Mouse (Mus musculus) kidney, postnatal 0 days (tissue): ENCODE data around the gene Sar1a. TPM values are rescaled to one million over a fixed set of nuclear protein-coding genes. Genes with fewer than 3 reads are reported as not detected.

Experiments
- ATAC-seq: fragments of 200-750 bp; cut with Nextera tagmentation; replicated peaks from 2 replicates; pipeline ENCODE4 v1.8.0; 2017; ENCODE audit warnings: low read depth, moderate number of reproducible peaks, moderate TSS enrichment, moderate library complexity; ENCODE audit not compliant: low FRiP score
- DNase-seq: peaks from one replicate; pipeline ENCODE4 v3.0.0-alpha.2; 2016; ENCODE audit warnings: low spot score
- H3K27ac ChIP-seq: fragments of 300-500 bp; sonication (generic); 2 replicates; pipeline ENCODE4 v1.5.1; 2014; ENCODE audit warnings: mild to moderate bottlenecking
- H3K27me3 ChIP-seq: fragments of 300-500 bp; sonication (generic); 2 replicates; pipeline ENCODE4 v1.6.1; 2014; ENCODE audit warnings: low read length, mixed read lengths; ENCODE audit not compliant: insufficient read depth
- H3K36me3 ChIP-seq: fragments of 300-500 bp; sonication (generic); 2 replicates; pipeline ENCODE4 v1.6.1; 2014; ENCODE audit warnings: low read length, mixed read lengths; ENCODE audit not compliant: insufficient read depth
- H3K4me1 ChIP-seq: fragments of 300-500 bp; sonication (generic); replicated peaks from 2 replicates; pipeline ENCODE4 v1.6.1; 2014; ENCODE audit warnings: antibody characterized with exemption, low read length, mixed read lengths; ENCODE audit not compliant: insufficient read depth
- H3K4me2 ChIP-seq: fragments of 300-500 bp; sonication (generic); 2 replicates; pipeline ENCODE4 v1.6.1; 2014; ENCODE audit warnings: mild to moderate bottlenecking, low read length, moderate library complexity, mixed read lengths
- H3K4me3 ChIP-seq: fragments of 300-500 bp; sonication (generic); replicated peaks from 2 replicates; pipeline ENCODE4 v1.5.1; 2014; ENCODE audit warnings: low read depth, low read length
- H3K9ac ChIP-seq: fragments of 300-500 bp; sonication (generic); 2 replicates; pipeline ENCODE4 v1.6.1; 2014; ENCODE audit warnings: low read depth, low read length
- H3K9me3 ChIP-seq: fragments of 300-500 bp; sonication (generic); replicated peaks from 2 replicates; pipeline ENCODE4 v1.6.1; 2016; ENCODE audit warnings: low read length, inconsistent platforms, mixed read lengths
- CTCF ChIP-seq: IDR thresholded peaks from 2 replicates; pipeline ENCODE4 v1.5.1; 2016; ENCODE audit warnings: antibody characterized with exemption, low read depth, mild to moderate bottlenecking, moderate library complexity
- WGBS: fragments of 180-500 bp; shearing (Covaris S2); extraction: QIAGEN DNeasy Blood & Tissue Kit; methylation state at CpG from one replicate; pipeline ENCODE4 v1.1.7; 2014; 5-methylcytosine and 5-hydroxymethylcytosine counted together
- polyA plus RNA-seq: library from polyadenylated mRNA; unstranded; fragments of >200 nt; fragmentation: Nextera tagmentation; extraction: Ambion mirVana; gene quantifications from 2 replicates; pipeline ENCODE4 v1.2.1, GENCODE M21; 2015

Sar1a gene
- polyA plus RNA-seq, 1 experiment from 2014 or later: 184 TPM

DNA sequence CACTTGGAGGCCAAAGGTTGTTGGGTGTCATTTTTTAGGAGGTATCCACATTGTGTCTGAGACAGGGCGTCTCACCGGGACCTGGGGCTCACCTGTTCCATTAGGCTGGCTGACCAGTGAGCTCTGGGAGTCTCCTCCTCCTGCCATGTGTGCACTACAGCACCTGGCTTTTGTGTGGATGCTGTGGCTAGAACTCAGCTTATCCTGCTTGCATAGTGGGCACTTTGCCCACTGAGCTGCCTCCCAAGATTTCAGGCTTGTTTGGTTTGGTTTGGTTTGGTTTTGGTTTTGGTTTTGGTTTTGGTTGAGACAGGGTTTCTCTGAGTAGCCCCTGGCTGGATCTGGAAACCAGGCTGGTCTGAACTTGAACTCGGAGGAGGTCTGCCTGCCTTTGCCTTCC lies 42.1 kb downstream of the Sar1a start:
- Histone ChIP-seq H3K9ac (no peak overlapping the region), H3K9me3 (no peaks in the 10 kb centered on the region), H3K4me1 (no peaks in the 10 kb centered on the region), H3K27me3 (no peaks in the 10 kb centered on the region), H3K27ac (no peak overlapping the region), H3K36me3 (no peaks in the 10 kb centered on the region), H3K4me3 (no peak overlapping the region), H3K4me2 (no peak overlapping the region)
- ATAC-seq: no peak
- no peak for DNase-seq
- WGBS: 80% methylated on average over 3 of the region's 3 CpGs
- no peak for TF ChIP-seq CTCF

- Histone ChIP-seq H3K9ac (no peak overlapping the region), H3K4me3 (no peak overlapping the region), H3K27ac (no peak overlapping the region), H3K4me1 (no peaks in the 10 kb centered on the region), H3K27me3 (no peaks in the 10 kb centered on the region), H3K36me3 (0 out of 2 replicates have a peak, but pooled peaks cover 5% of the 10 kb centered on the region), H3K4me2 (no peak overlapping the region), H3K9me3 (no peaks in the 10 kb centered on the region)
- DNase-seq: no peak
- no peak for TF ChIP-seq CTCF
- no peak for ATAC-seq
- WGBS: 61% methylated on average over 6 of the region's 6 CpGs
Observed at GRCm38 (mm10) chr10:61723271-61723670, 43.2 kb downstream of the Sar1a start.

DNA sequence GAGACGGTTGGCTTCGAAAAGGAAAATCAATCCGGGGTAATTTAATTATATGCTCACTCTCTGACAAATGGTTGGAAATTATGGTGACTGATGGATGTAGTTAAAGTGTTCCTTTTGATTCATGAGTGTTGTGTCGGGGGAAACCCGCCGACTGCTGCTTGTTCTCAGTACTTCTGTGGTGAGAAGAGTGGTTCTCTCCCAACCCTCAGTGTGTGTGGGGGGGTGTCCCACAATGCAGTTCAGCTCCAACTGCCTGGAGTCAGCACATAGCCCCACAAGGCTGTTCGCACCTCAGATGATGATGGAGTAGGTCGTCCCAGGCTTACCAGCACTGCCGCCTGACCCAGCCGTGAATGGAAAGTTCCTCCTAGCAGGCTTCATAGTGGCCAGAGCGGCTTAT lies 49.1 kb downstream of the Sar1a start:
- 40% methylated on average over 11 of the region's 11 CpGs for WGBS
- H3K9me3 ChIP-seq: no peaks in the 10 kb centered on the region
- TF ChIP-seq CTCF: no peak

GRCm38 (mm10) chr10:61730171-61730570 lies 50.1 kb downstream of the Sar1a start:
- TF ChIP-seq CTCF: no peak
- Histone ChIP-seq H3K9ac (no peak overlapping the region), H3K27me3 (no peaks in the 10 kb centered on the region), H3K4me2 (no peak overlapping the region), H3K4me3 (no peak overlapping the region), H3K27ac (no peak overlapping the region), H3K36me3 (0 out of 2 replicates have a peak, but pooled peaks cover 10% of the 10 kb centered on the region), H3K4me1 (no peaks in the 10 kb centered on the region), H3K9me3 (no peaks in the 10 kb centered on the region)
- ATAC-seq (no peak), DNase-seq (no peak)
- WGBS: 97% methylated on average over 6 of the region's 6 CpGs

More for the DNA sequence above, 49.1 kb downstream of the Sar1a start:
- no peak overlapping the region for H3K27ac ChIP-seq
- no peak overlapping the region for H3K4me3 ChIP-seq
- DNase-seq (no peak), ATAC-seq (no peak)
- no peak overlapping the region for H3K4me2 ChIP-seq
- no peaks in the 10 kb centered on the region for H3K4me1 ChIP-seq
- H3K36me3 ChIP-seq: 0 out of 2 replicates have a peak, but pooled peaks cover 10% of the 10 kb centered on the region
- no peak overlapping the region for H3K9ac ChIP-seq
- no peaks in the 10 kb centered on the region for H3K27me3 ChIP-seq

GRCm38 (mm10) chr10:61734377-61734776 lies 54.3 kb downstream of the Sar1a start:
- H3K27ac ChIP-seq: no peak overlapping the region
- H3K4me1 ChIP-seq: no peaks in the 10 kb centered on the region
- H3K36me3 ChIP-seq: peaks cover 24% of the 10 kb centered on the region
- TF ChIP-seq CTCF: peak; percentile 91
- no peak overlapping the region for H3K4me3 ChIP-seq
- H3K27me3 ChIP-seq: no peaks in the 10 kb centered on the region
- no peak overlapping the region for H3K4me2 ChIP-seq
- DNase-seq (peak; percentile 72), ATAC-seq (peak; percentile 69)
- no peak overlapping the region for H3K9ac ChIP-seq
- H3K9me3 ChIP-seq: no peaks in the 10 kb centered on the region
- WGBS: 44% methylated on average over 3 of the region's 3 CpGs

GRCm38 (mm10) chr10:61736671-61737078 lies 56.6 kb downstream of the Sar1a start:
- H3K9me3 ChIP-seq: no peaks in the 10 kb centered on the region
- no peak for TF ChIP-seq CTCF
- no peak overlapping the region for H3K4me3 ChIP-seq
- no peak overlapping the region for H3K27ac ChIP-seq
- 32% methylated on average over 10 of the region's 10 CpGs for WGBS
- no peaks in the 10 kb centered on the region for H3K4me1 ChIP-seq
- DNase-seq (no peak), ATAC-seq (no peak)
- H3K4me2 ChIP-seq: no peak overlapping the region
- H3K36me3 ChIP-seq: peaks cover 33% of the 10 kb centered on the region
- H3K27me3 ChIP-seq: no peaks in the 10 kb centered on the region
- no peak overlapping the region for H3K9ac ChIP-seq

- ATAC-seq (no peak), DNase-seq (no peak)
- H3K27ac ChIP-seq: no peak overlapping the region
- no peak overlapping the region for H3K4me3 ChIP-seq
- WGBS: 92% methylated on average over 1 of the region's 1 CpGs
- H3K9me3 ChIP-seq: no peaks in the 10 kb centered on the region
- no peak overlapping the region for H3K9ac ChIP-seq
- no peak for TF ChIP-seq CTCF
- H3K27me3 ChIP-seq: no peaks in the 10 kb centered on the region
- H3K4me1 ChIP-seq: no peaks in the 10 kb centered on the region
- peaks cover 33% of the 10 kb centered on the region for H3K36me3 ChIP-seq
- H3K4me2 ChIP-seq: no peak overlapping the region
Observed at GRCm38 (mm10) chr10:61737537-61737936, 57.4 kb downstream of the Sar1a start.
